Mouse (Mus musculus) cortical plate, adult 2 months (tissue): ENCODE measurements around the gene Slc35b2. TPM values are rescaled to one million over a fixed set of nuclear protein-coding genes. Genes with fewer than 3 reads are reported as not detected.

ENCODE experiments used
- H3K27ac ChIP-seq: fragments of 200-500 bp; 2 replicates; pipeline ENCODE4 v1.5.1; 2012; ENCODE audit warnings: low read length, control low read depth, inconsistent platforms; ENCODE audit not compliant: insufficient read depth
- H3K4me1 ChIP-seq: fragments of 200-500 bp; 2 replicates; pipeline ENCODE4 v1.6.1; 2011; ENCODE audit warnings: low read length; ENCODE audit not compliant: control insufficient read depth, insufficient read depth
- H3K4me3 ChIP-seq: fragments of 200-500 bp; 2 replicates; pipeline ENCODE4 v1.5.1; 2011; ENCODE audit warnings: mild to moderate bottlenecking, low read length, control low read depth; ENCODE audit not compliant: insufficient read depth
- CTCF ChIP-seq: fragments of 200-500 bp; IDR thresholded peaks from 2 replicates; pipeline ENCODE4 v1.5.1; 2011; ENCODE audit warnings: mild to moderate bottlenecking, control low read depth, low read length; ENCODE audit not compliant: insufficient read depth; ENCODE audit errors: extremely low read depth
- POLR2A ChIP-seq: fragments of 200-500 bp; IDR thresholded peaks from 2 replicates; pipeline ENCODE4 v1.6.1; 2011; ENCODE audit warnings: mild to moderate bottlenecking, low read length, control low read depth; ENCODE audit not compliant: insufficient read depth; ENCODE audit errors: extremely low read depth
- polyA plus RNA-seq: library from polyadenylated mRNA; depleted of rRNA; stranded (reverse); fragments of >200 nt; gene quantifications from 2 replicates; pipeline ENCODE4 v1.2.3, GENCODE M21; 2012

Gene Slc35b2
- polyA plus RNA-seq, 1 experiment = 52.6 TPM

GRCm38 (mm10) chr17:45581567-45581983 is 17.9 kb downstream of the Slc35b2 start:
- H3K27ac ChIP-seq = no peak overlapping the region
- H3K4me1 ChIP-seq = peaks cover 4% of the 10 kb centered on the region; the same call in 1 of the 2 replicates
- no peak overlapping the region for H3K4me3 ChIP-seq
- TF ChIP-seq CTCF (peak; percentile 77), POLR2A (no peak)

GRCm38 (mm10) chr17:45582188-45582587 is 18.5 kb downstream of the Slc35b2 start:
- H3K4me1 ChIP-seq = peaks cover 4% of the 10 kb centered on the region; the same call in 1 of the 2 replicates
- no peak for TF ChIP-seq CTCF
- H3K27ac ChIP-seq = no peak overlapping the region
- H3K4me3 ChIP-seq = no peak overlapping the region

- Histone ChIP-seq H3K27ac (no peak overlapping the region), H3K4me1 (peaks cover 4% of the 10 kb centered on the region; the same call in 1 of the 2 replicates), H3K4me3 (no peak overlapping the region)
- TF ChIP-seq POLR2A = no peak
- peak; percentile 49 for TF ChIP-seq CTCF
Measured at GRCm38 (mm10) chr17:45582715-45583355, 19.2 kb downstream of the Slc35b2 start.

GRCm38 (mm10) chr17:45584096-45584896 is 20.6 kb downstream of the Slc35b2 start:
- TF ChIP-seq POLR2A (no peak), CTCF (no peak)
- Histone ChIP-seq H3K4me1 (peaks cover 4% of the 10 kb centered on the region; the same call in 1 of the 2 replicates), H3K27ac (no peak overlapping the region)

GRCm38 (mm10) chr17:45584939-45585678 is 21.4 kb downstream of the Slc35b2 start:
- no peak overlapping the region for H3K4me3 ChIP-seq
- peaks cover 4% of the 10 kb centered on the region; the same call in 1 of the 2 replicates for H3K4me1 ChIP-seq
- TF ChIP-seq CTCF = peak; percentile 76
- no peak for TF ChIP-seq POLR2A
- peak overlapping the region; percentile 24; the same call in 1 of the 2 replicates for H3K27ac ChIP-seq

More at GRCm38 (mm10) chr17:45584096-45584896, 20.6 kb downstream of the Slc35b2 start:
- H3K4me3 ChIP-seq = no peak overlapping the region

- peaks cover 4% of the 10 kb centered on the region; the same call in 1 of the 2 replicates for H3K4me1 ChIP-seq
- TF ChIP-seq POLR2A (no peak), CTCF (no peak)
- H3K27ac ChIP-seq = peak overlapping the region; percentile 24; the same call in 1 of the 2 replicates
- H3K4me3 ChIP-seq = no peak overlapping the region
Measured at GRCm38 (mm10) chr17:45585725-45586448, 22.2 kb downstream of the Slc35b2 start.

- Histone ChIP-seq H3K4me3 (no peak overlapping the region), H3K4me1 (peaks cover 4% of the 10 kb centered on the region; the same call in 1 of the 2 replicates), H3K27ac (no peak overlapping the region)
- TF ChIP-seq CTCF = peak; percentile 24; the same call in 1 of the 2 replicates
- no peak for TF ChIP-seq POLR2A
Measured at GRCm38 (mm10) chr17:45586449-45586837, 22.8 kb downstream of the Slc35b2 start.

GRCm38 (mm10) chr17:45588370-45588769 is 24.7 kb downstream of the Slc35b2 start:
- no peak overlapping the region for H3K27ac ChIP-seq
- TF ChIP-seq POLR2A = no peak
- peaks cover 8% of the 10 kb centered on the region; the same call in 1 of the 2 replicates for H3K4me1 ChIP-seq
- no peak overlapping the region for H3K4me3 ChIP-seq

- peaks cover 8% of the 10 kb centered on the region; the same call in 1 of the 2 replicates for H3K4me1 ChIP-seq
- TF ChIP-seq POLR2A (no peak), CTCF (no peak)
- H3K4me3 ChIP-seq = no peak overlapping the region
- H3K27ac ChIP-seq = no peak overlapping the region
Measured at GRCm38 (mm10) chr17:45589236-45589635, 25.6 kb downstream of the Slc35b2 start.

- H3K4me1 ChIP-seq = peaks cover 8% of the 10 kb centered on the region; the same call in 1 of the 2 replicates
- no peak overlapping the region for H3K27ac ChIP-seq
Measured at GRCm38 (mm10) chr17:45589844-45590243, 26.2 kb downstream of the Slc35b2 start.

More at GRCm38 (mm10) chr17:45589844-45590243, 26.2 kb downstream of the Slc35b2 start:
- no peak overlapping the region for H3K4me3 ChIP-seq
- TF ChIP-seq POLR2A = no peak
- no peak for TF ChIP-seq CTCF
